Mouse (Mus musculus): ENCODE results near the gene Ksr1. TPM values are rescaled to one million over a fixed set of nuclear protein-coding genes. Genes with fewer than 3 reads are reported as not detected.

Ksr1 gene
- polyA plus RNA-seq, 1 experiment: 18.2 TPM

DNA sequence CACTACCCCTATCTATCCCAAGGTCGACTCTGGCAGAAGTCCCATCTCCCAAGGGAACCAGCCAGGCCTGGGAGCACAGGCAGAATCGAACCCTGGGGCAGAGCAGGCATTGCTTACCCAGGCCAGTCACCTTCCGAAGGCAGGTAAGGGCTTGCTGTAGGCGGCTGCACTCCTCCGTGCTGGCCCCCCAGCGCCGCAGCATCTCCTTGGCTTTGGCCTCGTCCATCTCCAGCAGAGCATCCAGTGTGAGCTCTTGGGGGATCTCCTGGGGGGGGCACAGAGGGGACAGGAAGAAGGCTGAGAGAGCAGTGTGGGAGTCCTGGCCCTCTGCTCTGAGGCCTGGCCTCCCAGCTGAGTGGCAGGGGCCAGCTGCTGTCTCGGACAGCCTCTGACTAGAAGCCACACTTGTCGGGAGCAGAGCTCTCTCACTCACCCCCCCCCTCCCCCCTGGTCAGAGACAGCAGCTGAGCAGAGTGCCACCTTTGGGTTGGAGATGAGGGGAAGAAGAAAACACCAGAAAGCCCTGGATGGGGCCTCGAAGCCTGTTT is 99.0 kb downstream of the Ksr1 start:
- WGBS: 83% methylated on average over 11 of the region's 11 CpGs
- H3K4me1 ChIP-seq (ENCODE audit: control insufficient read depth, insufficient read depth, low read length): peaks cover 3% of the 10 kb centered on the region; the same call in 1 of the 2 replicates
- no peak overlapping the region for H3K27ac ChIP-seq (ENCODE audit: control insufficient read depth, insufficient read depth, low read depth, low read length, poor library complexity)
- no peak overlapping the region for H3K4me3 ChIP-seq (replicated peaks; ENCODE audit: control insufficient read depth, low read depth, low read length)
- no peak for TF ChIP-seq POLR2A (IDR thresholded peaks at IDR 0.05; ENCODE audit: borderline replicate concordance, control insufficient read depth, low read depth, low read length)
- no peak for TF ChIP-seq CTCF (IDR thresholded peaks at IDR 0.05; ENCODE audit: control insufficient read depth, insufficient read depth, low read length)

GRCm38 (mm10) chr11:79046561-79047155 is 99.5 kb downstream of the Ksr1 start:
- Histone ChIP-seq H3K4me3 (replicated peaks; ENCODE audit: control insufficient read depth, low read depth, low read length) (no peak overlapping the region), H3K27ac (ENCODE audit: control insufficient read depth, insufficient read depth, low read depth, low read length, poor library complexity) (no peak overlapping the region), H3K4me1 (ENCODE audit: control insufficient read depth, insufficient read depth, low read length) (peaks cover 3% of the 10 kb centered on the region; the same call in 1 of the 2 replicates)
- 86% methylated on average over 8 of the region's 8 CpGs for WGBS
- TF ChIP-seq CTCF (IDR thresholded peaks at IDR 0.05; ENCODE audit: control insufficient read depth, insufficient read depth, low read length) (no peak), POLR2A (IDR thresholded peaks at IDR 0.05; ENCODE audit: borderline replicate concordance, control insufficient read depth, low read depth, low read length) (no peak)

DNA sequence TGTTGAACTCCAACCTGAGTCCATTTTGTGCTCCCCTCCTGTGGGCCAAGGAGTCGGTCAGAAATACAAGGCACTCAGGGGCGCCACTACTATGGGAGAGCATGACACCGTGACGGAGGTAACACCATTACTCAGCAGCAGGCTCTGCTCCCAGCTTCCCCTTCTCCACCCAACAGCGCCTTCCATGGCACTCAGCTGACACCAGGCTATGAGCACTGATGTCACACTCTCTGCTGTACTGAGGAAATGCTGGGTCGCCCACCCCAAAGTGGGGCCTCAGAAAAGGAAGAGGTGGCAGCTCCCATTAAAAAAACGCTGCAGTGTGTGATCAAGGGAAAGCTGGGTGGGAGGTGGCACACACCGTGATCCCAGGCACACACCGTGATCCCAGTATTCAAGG is 101.0 kb downstream of the Ksr1 start:
- TF ChIP-seq CTCF (IDR thresholded peaks at IDR 0.05; ENCODE audit: control insufficient read depth, insufficient read depth, low read length) (no peak), POLR2A (IDR thresholded peaks at IDR 0.05; ENCODE audit: borderline replicate concordance, control insufficient read depth, low read depth, low read length) (no peak)
- H3K4me1 ChIP-seq (ENCODE audit: control insufficient read depth, insufficient read depth, low read length): no peaks in the 10 kb centered on the region
- 59% methylated on average over 9 of the region's 9 CpGs for WGBS
- no peak overlapping the region for H3K4me3 ChIP-seq (replicated peaks; ENCODE audit: control insufficient read depth, low read depth, low read length)
- no peak overlapping the region for H3K27ac ChIP-seq (ENCODE audit: control insufficient read depth, insufficient read depth, low read depth, low read length, poor library complexity)

DNA sequence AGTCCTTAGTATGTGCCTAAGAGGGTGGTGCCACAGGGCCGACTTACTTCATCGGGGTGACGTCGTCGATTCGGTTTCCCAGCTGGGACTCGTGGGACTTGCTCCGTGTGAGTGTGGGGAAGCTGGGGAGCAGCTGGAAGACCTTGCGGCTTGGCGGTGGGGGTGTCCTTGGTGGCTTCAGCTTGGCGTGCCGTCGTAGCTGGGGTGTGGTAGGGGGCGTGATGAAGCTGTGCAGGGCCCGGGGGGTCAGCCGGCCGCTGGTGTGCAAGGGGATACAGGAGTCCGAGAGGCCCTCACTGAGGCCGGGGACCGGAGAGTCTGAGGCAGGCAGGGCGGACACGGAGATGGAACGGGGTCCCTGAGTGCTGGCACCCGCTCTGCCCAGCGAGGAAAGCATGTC is 101.4 kb downstream of the Ksr1 start:
- Histone ChIP-seq H3K4me3 (replicated peaks; ENCODE audit: control insufficient read depth, low read depth, low read length) (no peak overlapping the region), H3K27ac (ENCODE audit: control insufficient read depth, insufficient read depth, low read depth, low read length, poor library complexity) (no peak overlapping the region), H3K4me1 (ENCODE audit: control insufficient read depth, insufficient read depth, low read length) (no peaks in the 10 kb centered on the region)
- TF ChIP-seq POLR2A (IDR thresholded peaks at IDR 0.05; ENCODE audit: borderline replicate concordance, control insufficient read depth, low read depth, low read length): no peak
- no peak for TF ChIP-seq CTCF (IDR thresholded peaks at IDR 0.05; ENCODE audit: control insufficient read depth, insufficient read depth, low read length)
- 95% methylated on average over 25 of the region's 25 CpGs for WGBS

DNA sequence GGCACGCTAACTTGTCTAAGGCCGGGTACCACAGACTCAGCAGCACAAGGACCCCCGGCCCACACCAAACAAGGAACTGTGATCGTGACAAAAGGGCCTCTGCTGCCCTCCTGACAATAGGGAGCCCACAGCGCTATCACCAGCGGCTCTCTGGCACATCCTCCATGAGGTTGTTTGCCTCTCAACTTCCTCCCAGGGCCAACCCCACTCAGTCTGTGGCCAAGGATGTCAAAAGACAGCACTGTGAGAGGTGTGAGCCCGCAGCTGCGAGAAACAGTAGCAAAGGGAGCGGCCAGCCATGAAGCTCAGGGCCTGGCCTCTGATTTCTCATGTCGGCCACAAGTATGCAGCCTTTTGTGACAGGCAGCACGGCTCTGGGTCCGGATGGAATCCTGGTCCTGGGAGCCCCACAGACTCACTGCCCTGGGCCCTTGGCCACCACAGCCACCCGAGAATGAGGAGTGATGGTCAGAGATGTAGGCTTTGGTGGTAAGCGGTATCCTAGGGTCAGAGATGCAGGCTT is 104.2 kb downstream of the Ksr1 start:
- 45% methylated on average over 14 of the region's 14 CpGs for WGBS
- Histone ChIP-seq H3K27ac (ENCODE audit: control insufficient read depth, insufficient read depth, low read depth, low read length, poor library complexity) (no peak overlapping the region), H3K4me3 (replicated peaks; ENCODE audit: control insufficient read depth, low read depth, low read length) (no peak overlapping the region), H3K4me1 (ENCODE audit: control insufficient read depth, insufficient read depth, low read length) (no peaks in the 10 kb centered on the region)
- no peak for TF ChIP-seq POLR2A (IDR thresholded peaks at IDR 0.05; ENCODE audit: borderline replicate concordance, control insufficient read depth, low read depth, low read length)
- TF ChIP-seq CTCF (IDR thresholded peaks at IDR 0.05; ENCODE audit: control insufficient read depth, insufficient read depth, low read length): no peak

DNA sequence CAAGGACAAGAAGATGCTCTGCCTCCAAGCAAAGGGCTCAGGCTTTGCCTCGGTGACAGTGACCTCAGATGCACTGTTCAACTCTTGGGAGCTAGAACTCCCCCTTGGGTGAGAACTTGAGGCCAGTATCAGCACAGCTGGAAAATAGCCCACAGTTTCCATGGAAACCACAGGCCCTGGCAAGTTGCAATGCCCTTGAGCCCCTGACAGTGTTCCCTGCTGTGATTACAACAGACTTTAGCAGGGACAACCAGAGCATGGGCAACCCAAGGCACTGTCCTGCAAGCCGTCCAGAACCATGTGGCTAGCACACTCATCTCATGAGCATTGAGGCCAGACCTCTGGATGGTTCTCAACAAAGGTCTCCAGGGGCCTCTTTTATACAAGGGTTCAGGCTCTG is 106.7 kb downstream of the Ksr1 start:
- Histone ChIP-seq H3K27ac (ENCODE audit: control insufficient read depth, insufficient read depth, low read depth, low read length, poor library complexity) (no peak overlapping the region), H3K4me3 (replicated peaks; ENCODE audit: control insufficient read depth, low read depth, low read length) (no peak overlapping the region), H3K4me1 (ENCODE audit: control insufficient read depth, insufficient read depth, low read length) (no peaks in the 10 kb centered on the region)
- whole genome bisulfite sequencing: 65% methylated on average over 2 of the region's 2 CpGs
- TF ChIP-seq POLR2A (IDR thresholded peaks at IDR 0.05; ENCODE audit: borderline replicate concordance, control insufficient read depth, low read depth, low read length): no peak

DNA sequence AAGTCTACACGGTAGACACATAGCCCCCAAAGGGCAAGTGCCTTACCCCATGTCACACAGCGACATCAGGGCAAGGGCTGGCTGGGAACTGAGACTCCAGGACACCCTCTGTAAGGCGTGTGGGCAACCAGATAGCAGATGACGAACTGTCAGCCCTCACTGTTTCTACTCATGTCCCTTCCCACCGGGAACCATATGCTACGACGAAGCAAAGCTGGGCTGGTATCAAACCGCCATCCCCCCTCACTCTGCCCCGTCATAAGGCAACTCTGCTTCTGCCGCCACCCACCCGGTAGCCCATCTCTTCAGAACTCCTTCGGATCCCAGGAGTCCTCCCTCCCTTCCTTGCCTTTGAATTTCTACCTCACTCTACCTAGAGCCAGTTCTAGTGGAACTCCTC is 108.7 kb downstream of the Ksr1 start:
- TF ChIP-seq CTCF (IDR thresholded peaks at IDR 0.05; ENCODE audit: control insufficient read depth, insufficient read depth, low read length) (no peak), POLR2A (IDR thresholded peaks at IDR 0.05; ENCODE audit: borderline replicate concordance, control insufficient read depth, low read depth, low read length) (no peak)
- WGBS: 78% methylated on average over 12 of the region's 12 CpGs
- Histone ChIP-seq H3K4me1 (ENCODE audit: control insufficient read depth, insufficient read depth, low read length) (peaks cover 2% of the 10 kb centered on the region; the same call in 1 of the 2 replicates), H3K4me3 (replicated peaks; ENCODE audit: control insufficient read depth, low read depth, low read length) (no peak overlapping the region), H3K27ac (ENCODE audit: control insufficient read depth, insufficient read depth, low read depth, low read length, poor library complexity) (no peak overlapping the region)

DNA sequence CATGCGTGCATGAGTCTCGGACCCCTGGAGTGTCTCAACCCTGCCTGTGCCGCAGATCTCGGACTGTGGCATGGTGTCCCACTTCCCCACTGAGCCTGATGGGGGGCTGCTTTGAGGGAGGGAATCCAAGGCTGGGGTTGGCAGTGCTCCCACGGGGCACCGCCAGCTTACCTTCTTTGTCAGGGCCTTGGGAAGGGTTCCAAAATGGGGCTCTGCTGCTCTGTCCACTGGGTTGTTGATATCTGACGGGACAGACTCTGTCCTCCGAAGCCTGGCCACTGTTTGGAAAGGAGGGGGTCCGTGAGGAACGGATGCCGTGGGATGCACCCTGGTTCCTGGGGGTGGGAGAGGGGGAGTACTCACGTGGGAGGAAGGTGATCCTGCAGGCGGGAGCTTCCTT is 109.9 kb downstream of the Ksr1 start:
- H3K27ac ChIP-seq (ENCODE audit: control insufficient read depth, insufficient read depth, low read depth, low read length, poor library complexity): no peak overlapping the region
- WGBS: 85% methylated on average over 13 of the region's 13 CpGs
- H3K4me1 ChIP-seq (ENCODE audit: control insufficient read depth, insufficient read depth, low read length): peaks cover 2% of the 10 kb centered on the region; the same call in 1 of the 2 replicates
- H3K4me3 ChIP-seq (replicated peaks; ENCODE audit: control insufficient read depth, low read depth, low read length): no peak overlapping the region
- TF ChIP-seq POLR2A (IDR thresholded peaks at IDR 0.05; ENCODE audit: borderline replicate concordance, control insufficient read depth, low read depth, low read length) (no peak), CTCF (IDR thresholded peaks at IDR 0.05; ENCODE audit: control insufficient read depth, insufficient read depth, low read length) (no peak)

All from bone marrow, adult 2 months (tissue).